Mouse (Mus musculus) gastrocnemius, adult 18-20 months (tissue): ENCODE results near the gene Arnt2. TPM values are rescaled to one million over a fixed set of nuclear protein-coding genes. Genes with fewer than 3 reads are reported as not detected.
A peak's percentile ranks its signal among the peaks of the same experiment; 100 is the strongest.

ENCODE experiments used
- DNase-seq: peaks from one replicate; pipeline ENCODE4 v3.0.0; 2021; ENCODE audit warnings: low spot score
- total RNA-seq, 2 experiments: library from RNA; stranded (reverse); gene quantifications; 2 replicates each; pipeline ENCODE4 v1.2.3; 2021

The Arnt2 gene
- total RNA-seq, 2 experiments from 2014 or later = 0.48 to 1.2 TPM

DNA sequence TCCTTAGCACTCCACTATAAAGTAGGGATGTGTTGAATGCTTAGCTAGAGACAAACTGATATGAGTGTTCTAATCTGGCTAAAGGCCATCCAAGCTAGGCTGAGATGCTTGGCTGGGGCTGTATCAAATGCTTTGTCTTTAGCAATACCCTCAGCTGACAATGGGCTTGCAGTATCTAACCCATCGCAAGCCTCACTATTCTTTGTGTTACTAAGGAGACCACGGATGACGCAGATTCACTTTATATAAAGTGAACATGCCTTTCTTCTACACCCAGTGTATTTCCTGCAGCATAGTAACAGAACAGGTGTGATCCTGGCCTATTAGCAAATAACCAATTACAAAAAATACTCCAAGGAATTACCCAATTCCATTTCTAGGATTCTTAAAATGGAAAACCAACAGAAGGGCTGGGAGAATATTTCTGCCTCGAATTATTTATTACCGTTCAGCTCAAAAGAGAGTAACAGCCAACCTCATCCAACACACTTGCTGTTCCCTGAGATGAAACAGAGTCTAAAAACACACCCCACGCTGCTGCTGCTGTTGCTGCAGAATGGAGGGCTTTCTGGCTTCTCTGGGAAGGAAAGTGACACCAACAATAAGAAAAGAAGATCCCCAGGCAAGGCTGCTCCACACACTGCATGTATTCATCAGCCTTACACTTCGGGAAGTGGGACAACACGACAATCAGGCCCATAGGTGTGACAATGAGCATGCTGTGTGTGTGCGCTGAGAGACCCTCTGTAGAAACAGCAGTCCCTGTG is 61.6 kb downstream of the Arnt2 start:
- DNase-seq = no peak

DNA sequence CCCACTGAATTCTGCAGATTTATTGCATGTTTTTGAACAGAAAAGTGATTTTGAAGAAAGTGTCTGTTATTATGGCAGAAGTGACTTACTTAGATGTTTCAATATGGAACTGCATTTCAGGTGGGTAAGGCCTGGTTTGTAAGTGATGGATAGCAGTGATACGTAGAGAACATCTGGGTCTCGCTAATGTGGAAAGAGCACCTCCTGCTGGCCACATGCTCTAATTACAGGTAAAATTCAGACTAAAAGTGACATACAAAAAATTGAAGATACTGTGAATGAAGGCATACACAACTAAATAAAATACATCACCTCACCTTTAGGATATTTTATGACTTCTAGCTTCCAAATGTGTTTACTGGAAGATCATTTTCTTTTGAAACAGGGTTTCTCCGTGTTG is 66.8 kb downstream of the Arnt2 start:
- DNase-seq = no peak

DNA sequence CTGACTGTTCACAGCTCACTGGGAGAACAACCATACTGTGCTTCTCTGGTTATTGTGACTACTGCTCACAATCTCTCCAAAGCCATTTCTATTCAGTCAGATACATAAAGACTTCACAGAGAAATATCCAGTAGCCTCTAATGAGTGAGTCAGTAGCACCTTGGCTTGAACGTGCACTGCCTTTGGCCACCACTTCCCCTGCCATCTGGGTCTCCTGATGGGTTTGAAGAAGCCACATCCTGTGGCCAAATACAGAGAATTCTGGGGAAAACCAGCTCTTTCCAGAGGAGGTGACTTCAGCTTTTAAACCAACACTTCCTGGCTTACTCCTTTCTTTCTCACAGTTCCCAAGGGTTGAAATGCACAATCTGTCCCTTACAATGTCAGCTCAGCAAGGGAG is 69.0 kb downstream of the Arnt2 start:
- no peak for DNase-seq

DNA sequence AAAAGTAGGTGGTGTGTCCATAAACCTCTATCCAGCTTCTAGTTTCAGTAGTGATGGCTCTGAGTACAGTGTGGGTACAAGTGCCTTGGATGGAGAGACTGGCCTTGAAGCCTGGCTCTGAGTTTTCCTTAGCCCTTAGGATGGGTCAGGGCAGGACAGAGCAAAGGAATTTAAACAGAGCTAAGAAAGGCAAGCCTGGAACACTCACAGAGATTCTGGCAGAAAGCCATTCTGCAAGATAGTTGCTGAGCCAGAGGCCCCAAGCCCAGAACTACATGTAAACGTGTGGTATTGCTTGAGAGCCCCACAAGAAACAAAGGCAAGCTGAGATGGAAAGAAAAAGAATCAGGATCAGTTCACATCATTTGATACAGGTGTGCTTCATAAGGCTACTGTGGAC is 70.8 kb downstream of the Arnt2 start:
- DNase-seq = no peak

DNA sequence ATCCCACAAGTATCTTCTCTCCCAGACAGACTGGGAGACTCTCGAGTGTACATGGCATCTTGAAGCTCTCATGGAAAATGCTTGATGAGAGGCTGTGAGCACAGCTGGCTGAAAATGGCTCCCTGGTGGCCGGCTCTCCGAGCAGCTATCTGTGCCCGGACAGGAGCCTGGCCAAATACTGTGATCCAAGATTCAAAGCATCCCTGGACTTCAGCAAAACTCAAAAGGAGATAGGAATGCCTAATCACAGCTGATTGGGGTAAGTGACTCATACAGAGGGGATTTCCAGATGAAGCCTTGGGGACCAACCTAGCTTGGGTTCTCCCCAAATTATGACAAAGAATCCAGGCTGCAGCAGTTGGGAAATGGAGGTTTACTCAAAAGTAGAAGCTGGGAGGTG is 72.2 kb downstream of the Arnt2 start:
- peak; percentile 55 for DNase-seq

DNA sequence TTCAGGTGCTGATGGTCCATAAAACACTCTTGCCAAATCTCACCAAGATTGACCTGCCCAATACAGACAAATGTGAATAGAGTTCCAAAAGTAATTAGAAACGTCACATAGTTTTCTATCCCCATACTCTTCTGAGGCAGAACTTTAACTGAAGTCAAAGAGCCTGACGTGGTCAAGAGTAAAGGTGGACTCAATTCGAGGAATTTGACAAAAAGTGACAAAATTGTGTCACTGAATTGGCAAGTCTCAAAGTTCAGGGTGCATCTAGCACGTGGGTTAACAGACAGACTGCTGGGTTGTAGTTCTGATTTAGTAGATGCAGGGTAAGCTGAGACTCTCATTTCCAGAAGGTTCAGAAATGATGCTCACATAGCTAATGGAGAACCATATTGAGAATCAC is 73.1 kb downstream of the Arnt2 start:
- no peak for DNase-seq

DNA sequence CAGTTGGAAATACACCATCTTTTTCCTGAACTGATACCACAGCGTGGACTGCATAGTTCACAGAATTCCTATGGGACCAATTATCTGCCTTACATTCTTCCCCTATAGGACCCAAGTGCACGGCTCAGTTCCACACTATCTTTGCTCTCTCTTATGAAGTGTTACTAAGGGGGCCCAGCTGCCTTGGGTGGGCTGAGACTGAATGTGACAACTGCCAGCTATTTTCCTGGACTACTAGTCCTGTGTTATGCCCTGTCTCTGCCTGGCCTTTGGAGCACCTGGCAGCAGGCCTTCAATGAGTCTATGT is 73.4 kb downstream of the Arnt2 start:
- no peak for DNase-seq

DNA sequence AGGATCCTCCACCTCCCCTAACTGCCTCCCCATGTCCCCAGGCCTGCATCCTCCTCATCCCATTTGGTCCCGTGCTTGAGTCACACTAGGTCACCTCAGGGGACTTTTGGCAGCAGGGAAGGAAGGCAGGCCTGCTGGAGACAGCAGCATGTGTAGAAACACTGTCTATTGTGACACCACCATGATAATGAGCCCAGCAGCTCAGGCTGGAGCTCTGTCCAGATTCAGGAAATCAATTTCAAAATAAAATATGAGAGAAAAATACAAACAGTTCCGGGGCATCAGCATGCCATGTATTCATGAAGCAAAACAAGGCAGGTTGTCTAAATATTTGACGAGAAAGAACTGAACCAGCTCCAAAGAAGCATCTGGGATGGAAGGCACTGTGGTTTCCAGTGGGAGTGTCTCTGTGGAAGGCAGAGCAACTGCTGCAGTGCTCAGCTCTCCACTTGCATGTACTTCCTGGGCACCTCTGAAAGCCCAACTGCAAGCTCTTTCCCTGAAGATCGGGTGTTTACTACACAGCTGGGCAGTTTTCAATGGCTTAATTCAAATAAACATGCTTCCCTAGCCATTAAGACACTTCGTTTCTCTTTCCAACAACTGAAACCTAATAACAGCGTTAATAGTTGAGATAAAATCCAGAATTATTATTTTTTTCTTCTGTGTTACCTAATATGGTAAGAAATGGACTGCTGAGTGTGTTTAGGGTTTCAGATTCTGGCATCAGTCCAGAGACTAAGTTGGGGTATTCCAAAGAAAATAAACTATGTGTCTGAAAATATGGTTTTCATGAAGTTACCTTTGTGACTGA is 74.0 kb downstream of the Arnt2 start:
- no peak for DNase-seq

DNA sequence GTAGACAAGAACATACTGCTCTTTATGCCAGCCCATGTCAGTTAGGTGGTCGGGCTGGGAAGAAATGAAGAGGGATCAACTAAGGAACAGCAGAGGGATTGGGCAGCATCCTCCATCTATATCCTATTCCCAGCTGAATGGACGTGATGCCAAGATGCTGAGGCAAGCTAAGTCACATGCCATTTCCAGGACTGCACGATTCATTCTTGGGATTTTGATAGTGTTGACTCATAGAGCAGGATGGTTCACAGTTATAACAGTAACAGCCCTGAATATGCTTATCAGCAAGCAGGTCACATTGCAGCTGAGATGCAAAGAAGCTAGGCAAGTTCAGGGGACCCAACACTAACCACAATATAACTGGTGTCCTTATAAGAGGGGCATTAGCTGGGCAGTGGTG is 76.0 kb downstream of the Arnt2 start:
- no peak for DNase-seq

DNA sequence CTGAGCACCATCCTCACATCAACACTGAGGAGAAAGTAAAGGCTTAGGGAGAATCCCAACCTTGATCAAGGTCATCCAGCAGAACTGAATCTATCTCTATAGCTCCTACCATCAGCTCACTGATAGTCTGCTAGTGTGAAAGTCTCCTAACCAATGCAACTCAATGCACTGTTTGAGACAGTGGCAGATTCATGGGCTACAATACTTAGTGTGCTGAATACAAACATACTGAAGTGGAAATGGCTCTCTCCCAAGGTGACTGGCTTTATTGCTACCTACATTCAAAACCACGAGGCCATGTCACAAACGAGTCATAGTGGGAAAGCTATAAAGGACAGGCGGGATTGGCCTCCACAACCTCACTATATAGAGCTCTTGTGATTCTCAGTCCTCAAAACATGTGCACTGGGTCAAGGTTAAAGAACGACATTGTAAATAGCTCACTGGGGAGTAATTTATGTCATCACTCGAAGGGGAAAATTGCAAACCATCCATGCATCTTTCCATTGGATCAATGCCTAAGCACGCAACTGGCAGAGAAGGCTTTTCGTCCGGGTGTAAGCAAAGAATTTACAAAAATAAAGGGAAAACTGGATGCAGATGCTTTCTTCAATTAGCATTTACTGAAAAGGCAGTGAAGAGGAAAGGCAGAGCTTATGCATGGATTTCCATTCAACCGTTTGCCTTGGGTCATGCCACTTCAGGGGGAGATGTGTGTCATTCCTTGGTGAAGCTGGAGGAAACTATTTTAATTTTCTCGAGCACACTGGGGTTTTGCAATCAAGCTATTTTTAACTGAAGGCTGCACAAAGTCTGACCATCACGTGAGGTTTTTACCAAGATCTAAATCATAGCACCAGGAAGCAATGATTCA is 77.4 kb downstream of the Arnt2 start:
- peak; percentile 9 for DNase-seq

DNA sequence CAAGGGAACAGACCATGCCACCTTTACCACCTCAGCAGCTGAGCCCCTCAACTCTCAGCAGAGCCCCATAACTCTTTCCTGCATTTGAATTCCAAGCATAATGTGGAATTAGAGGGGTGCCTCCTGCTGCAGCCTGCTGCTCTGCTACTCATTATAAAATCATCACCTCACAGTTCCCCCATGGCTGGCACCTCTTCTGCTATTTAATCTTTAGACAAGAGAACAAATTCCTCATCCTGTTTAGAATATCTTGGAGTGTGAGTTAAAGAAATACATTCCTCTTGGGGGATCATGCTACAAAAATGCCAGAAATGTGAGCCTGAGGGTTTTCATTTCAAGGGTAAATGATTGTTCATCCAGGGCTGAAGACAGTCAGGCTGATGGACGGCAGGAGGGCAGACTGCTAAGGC is 80.8 kb downstream of the Arnt2 start:
- DNase-seq = no peak

DNA sequence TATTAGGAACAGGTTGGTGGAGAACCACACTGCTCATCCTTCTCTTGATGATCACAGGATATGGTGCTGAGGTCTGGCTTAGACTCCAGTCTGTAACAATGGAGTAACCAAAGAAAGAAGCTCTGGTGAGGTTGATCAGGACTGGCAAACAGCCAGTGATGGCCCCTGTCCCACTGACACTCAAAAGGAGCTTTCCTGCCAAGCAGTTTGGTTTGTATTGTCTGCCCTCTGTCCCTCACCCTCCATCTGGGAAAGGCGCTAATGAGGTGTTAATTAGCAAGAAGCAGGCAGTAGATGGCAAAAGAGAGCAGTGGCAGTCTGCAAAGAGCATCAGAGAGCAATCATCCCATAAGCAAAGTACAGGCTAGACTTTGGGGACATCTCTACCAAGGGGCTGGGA is 81.2 kb downstream of the Arnt2 start:
- no peak for DNase-seq

DNA sequence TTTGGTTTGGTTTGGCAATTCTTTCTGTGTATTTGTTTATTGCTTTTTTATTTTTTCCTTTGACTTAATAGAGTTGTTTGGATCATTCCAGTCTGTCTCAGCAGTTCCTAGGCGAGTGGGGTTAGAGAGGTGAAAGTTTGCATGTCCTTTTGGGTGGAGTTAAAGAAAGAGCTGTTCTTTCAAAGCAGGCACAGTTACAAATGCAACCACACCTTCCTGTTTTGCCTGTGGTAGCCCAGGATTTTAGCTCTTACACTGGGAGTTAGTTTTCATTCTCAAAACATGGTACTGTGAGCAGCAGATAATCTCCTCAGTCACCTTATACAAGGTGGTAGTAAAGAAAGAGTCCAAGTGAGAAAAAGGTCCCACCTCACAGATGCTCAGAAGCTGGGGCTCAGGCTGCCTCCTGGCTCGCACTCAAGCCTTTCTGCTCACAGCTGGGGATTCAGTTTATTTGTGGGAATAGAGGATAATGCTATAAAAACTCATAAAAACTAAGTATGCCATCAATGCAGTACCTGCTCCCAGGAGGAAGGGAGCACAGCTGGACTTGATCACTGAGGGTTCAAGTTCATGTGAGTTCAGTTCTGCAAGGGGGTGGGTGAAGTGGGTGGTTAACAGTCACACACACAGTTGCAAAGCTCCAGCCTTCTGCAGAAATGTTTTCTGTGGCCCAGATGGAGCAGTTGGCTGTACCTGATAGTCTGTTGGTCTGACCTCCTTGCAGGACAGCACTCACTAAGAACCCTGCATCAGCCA is 84.2 kb downstream of the Arnt2 start:
- no peak for DNase-seq

DNA sequence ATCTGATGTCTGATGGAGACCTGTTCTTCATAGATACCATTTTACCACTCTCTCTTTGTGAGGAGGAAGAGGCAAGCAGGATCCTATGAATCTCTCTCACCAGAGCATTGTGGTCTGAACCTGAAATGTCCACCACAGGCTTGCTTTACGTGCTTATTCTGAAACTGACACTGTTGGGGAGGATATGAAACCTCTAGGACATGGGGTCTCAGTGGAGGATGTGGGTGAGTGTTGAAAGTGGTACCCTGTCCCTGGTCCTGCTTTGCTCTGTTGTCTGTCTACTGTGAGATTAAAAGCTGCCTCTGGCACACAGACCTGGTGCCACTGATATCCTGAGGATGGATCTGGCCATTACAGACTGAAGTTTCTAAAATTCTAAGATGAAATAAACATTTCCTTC is 88.4 kb downstream of the Arnt2 start:
- DNase-seq = no peak

DNA sequence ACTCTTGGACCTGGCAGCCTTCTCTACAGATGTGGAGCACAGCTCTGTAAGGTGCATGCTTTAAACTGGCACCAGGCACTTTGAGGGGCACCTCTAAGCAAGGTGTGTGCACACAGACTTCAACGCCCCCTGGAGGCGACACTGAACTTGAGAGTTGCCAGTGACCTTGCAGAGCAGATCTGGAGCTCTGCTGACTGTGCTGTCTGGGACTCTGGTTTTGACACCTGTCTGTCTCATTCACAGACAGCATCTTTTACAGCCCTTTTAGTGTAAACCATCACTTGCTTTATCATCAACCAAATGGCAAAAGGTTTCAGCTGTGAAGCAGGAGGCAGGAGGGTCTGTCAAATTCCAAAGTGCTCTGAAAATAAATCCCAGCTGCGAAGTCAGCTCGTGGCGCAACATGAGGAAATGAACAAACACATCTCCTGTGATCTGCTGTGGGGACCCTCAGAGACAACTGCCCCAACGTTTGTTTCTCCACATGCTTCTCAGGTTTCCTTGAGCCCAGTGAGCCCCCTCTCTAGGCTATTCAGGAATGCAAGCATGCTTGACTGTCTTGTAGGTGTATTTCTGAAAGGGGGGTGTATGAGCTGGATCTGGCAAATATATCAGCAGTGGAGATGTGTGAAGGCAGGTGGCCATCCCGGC is 94.5 kb downstream of the Arnt2 start:
- DNase-seq = no peak

DNA sequence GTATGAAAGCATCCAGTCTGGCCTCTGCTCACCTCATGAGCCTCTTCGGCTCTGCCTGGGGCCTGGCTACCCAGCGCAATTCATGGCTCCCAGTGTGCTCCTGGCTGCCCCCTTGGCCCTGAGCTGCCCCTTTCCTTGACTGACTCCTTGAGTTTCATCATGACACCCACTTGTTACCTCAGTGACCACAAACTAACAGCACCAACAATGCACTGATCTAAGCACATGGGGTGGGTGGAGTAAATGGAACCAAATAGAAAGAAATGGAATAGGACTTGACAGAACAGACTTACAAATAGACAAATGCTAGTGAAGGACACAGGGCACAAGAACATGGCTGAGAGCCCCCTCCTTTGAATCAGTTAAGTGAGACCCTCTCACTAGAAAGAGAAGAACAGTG is 95.2 kb downstream of the Arnt2 start:
- DNase-seq = no peak

DNA sequence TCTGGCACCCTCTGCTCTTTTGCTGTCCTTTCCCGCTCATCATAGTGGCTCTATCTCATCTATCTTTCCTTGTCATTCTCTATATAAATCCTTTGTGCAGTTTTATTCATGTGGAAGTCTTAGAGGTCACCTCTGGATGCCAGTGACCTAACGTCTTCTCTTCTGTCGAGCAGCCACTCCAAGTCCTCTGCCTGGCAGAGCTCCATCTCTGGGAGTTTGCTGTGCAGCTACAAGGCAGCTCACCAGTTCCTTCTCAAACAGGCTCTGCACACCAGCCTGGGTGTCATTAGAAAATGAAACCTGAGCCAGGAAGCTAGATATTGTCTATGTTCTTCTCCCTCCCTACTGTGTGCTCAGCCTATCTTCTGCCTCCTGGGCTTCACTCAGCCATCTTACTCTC is 98.4 kb downstream of the Arnt2 start:
- DNase-seq = no peak

DNA sequence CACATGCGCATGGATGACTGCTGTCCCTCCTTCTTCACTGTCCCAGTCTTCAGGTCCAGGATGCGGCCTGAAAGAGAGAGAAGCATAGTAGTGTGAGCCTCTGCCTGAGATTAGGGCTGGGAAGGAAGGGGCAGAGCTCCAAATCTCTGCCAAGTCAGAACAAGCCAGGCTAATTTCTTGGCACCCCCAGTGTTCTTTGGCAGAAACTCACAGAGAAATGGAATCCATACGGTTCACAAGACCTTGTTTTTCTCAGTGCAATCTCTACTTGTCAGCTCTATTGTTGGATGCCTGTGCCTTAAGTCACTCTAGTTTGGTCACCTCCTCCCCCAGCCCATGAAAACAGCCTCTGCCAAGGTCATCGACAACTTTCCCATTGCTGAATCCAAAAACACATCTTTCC is 99.1 kb downstream of the Arnt2 start:
- DNase-seq = no peak

DNA sequence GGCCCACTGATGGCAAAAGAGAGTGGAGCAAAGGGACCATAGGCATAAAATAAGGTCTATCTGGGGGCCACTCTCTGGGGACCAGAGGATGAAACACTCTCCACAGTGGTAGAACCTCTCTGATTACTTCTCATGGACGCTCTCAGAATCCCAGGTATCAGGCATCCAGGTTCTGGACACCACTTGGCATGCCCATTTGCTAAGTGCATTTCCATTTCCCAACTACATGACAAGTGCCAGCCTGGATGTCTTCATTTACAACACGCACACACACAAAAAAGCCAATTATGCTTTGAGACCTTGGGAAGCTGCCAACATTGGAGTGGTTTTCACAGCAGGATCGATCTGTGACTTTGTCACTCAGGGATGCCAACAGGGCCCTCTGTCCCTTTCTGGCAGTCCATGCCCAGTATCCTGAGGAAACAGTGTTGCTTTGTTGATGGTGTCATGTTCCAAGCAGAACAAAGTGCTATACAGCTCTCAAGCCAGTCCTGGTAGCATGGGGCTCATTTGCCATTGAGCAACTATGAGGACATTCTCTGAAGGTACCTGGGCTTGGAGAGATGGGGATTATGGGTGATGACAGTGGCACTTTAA is 102.5 kb downstream of the Arnt2 start:
- DNase-seq = no peak

DNA sequence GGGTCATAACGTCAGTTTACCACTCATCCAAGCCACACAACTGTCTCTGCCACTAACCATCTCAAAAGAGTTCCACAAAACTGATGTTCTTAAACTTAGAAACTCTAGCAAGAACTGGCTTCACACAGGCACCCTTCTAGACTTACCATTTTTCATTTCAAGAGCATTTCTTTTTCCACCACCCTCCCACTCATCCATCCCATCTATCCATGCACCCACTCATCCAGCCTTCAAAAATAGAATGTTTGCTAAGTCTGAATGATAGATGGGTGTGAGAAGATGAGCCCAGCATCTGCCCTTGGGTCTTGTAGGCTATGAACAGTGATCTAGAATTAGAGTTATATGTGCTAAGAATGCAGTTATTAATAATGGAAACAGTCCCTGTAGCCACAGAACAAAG is 109.7 kb downstream of the Arnt2 start:
- no peak for DNase-seq

DNA sequence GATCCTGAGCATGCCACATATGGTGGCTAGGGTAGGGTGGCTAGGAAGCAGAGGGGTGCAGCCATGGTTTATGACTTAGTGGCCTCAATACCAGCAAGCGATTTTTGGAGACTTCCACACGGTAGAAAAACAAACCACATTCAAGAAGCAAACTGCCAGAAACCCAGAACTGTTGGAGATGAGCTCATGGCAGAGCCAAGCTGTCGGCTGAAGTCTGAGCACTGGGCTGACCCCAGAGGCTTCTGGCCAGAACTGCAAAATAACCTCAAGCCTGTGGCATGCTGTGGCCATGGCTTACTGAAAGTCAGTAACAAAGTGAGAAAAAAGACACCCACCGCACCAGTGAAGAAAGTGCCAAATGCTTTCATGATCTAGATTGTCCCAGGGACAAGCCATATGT is 110.4 kb downstream of the Arnt2 start:
- DNase-seq = no peak
